Mouse (Mus musculus) thymus, adult 18-20 months (tissue): ENCODE data around the gene Pctp.

ENCODE experiments used
- DNase-seq, 2 experiments: peaks; one replicate each; pipeline ENCODE4 v3.0.0; 2022; ENCODE audit warnings: mixed read lengths in 2 of 2

Gene Pctp

GRCm38 (mm10) chr11:89971296-89971695, 31.4 kb downstream of the Pctp start:
- no peak for DNase-seq

GRCm38 (mm10) chr11:89970726-89971125, 32.0 kb downstream of the Pctp start:
- DNase-seq, result no peak

GRCm38 (mm10) chr11:89969131-89969530, 33.6 kb downstream of the Pctp start:
- no peak for DNase-seq

GRCm38 (mm10) chr11:89950691-89951270, 51.9 kb downstream of the Pctp start:
- DNase-seq, result no peak

- no peak for DNase-seq
Observed at GRCm38 (mm10) chr11:89947806-89948205, 54.9 kb downstream of the Pctp start.

DNA sequence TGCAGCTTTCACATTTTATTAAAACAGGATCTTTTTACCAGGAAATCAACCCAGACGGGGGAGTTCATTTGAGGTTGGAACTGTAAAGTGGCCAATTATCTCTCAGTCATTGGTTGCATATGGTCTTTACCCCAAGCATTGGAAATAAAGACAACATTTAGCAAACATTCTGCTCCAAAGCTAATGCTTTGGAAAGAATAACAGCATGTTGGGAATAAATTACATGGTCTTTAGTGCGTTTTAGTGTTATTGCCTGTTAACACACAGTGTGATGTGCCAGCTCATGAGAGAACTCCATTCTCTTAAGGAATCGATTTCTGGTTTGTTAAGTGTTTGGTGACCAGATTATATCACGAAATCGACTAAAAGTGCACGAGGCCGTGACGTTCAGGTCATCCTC, 57.5 kb downstream of the Pctp start:
- no peak for DNase-seq

DNA sequence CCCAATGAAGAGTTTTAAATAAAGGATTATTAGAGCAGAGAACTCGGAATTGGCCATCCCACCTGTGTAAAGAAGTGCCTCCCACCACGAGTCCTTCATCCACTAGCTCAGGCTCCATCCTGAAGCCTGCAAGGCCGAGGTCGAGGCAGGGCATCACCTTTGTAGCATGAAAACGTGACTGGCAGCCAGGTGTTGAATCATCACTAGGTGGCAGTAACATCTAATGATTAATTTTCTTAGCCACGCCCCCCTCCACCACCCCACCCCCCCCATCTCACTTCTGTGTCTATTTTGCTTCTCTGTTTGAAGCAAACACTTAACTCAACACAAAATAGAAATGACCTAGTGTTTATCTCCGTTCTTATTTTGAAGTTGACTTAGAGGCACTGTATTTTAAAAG, 65.5 kb downstream of the Pctp start:
- no peak for DNase-seq
